Mouse (Mus musculus) stomach, embryonic 16.5 days (tissue): ENCODE measurements around the gene Tsku. TPM values are rescaled to one million over a fixed set of nuclear protein-coding genes. Genes with fewer than 3 reads are reported as not detected.

Experiments used
- ATAC-seq: fragments of 200-750 bp; cut with Nextera tagmentation; 2 replicates; pipeline ENCODE4 v1.8.0; 2017; ENCODE audit warnings: moderate number of reproducible peaks, moderate TSS enrichment; ENCODE audit not compliant: insufficient read depth, low FRiP score
- H3K27ac ChIP-seq: fragments of 300-500 bp; sonication (generic); 2 replicates; pipeline ENCODE4 v1.5.1; 2014; ENCODE audit warnings: low read length
- H3K27me3 ChIP-seq: fragments of 300-500 bp; sonication (generic); 2 replicates; pipeline ENCODE4 v1.6.1; 2014; ENCODE audit warnings: low read length, control low read depth, mixed read lengths; ENCODE audit not compliant: control insufficient read depth, insufficient read depth
- H3K36me3 ChIP-seq: fragments of 300-500 bp; sonication (generic); 2 replicates; pipeline ENCODE4 v1.6.1; 2014; ENCODE audit warnings: low read length; ENCODE audit not compliant: control insufficient read depth, insufficient read depth
- H3K4me1 ChIP-seq: fragments of 300-500 bp; sonication (generic); 2 replicates; pipeline ENCODE4 v1.6.1; 2014; ENCODE audit warnings: low read length, control low read depth, mixed read lengths; ENCODE audit not compliant: control insufficient read depth, insufficient read depth
- H3K4me2 ChIP-seq: fragments of 300-500 bp; sonication (generic); 2 replicates; pipeline ENCODE4 v1.6.1; 2014; ENCODE audit warnings: low read depth, low read length, mixed read lengths
- H3K4me3 ChIP-seq: fragments of 300-500 bp; sonication (generic); replicated peaks from 2 replicates; pipeline ENCODE4 v1.5.1; 2014; ENCODE audit warnings: mild to moderate bottlenecking, low read length
- H3K9ac ChIP-seq: fragments of 300-500 bp; sonication (generic); 2 replicates; pipeline ENCODE4 v1.6.1; 2014; ENCODE audit warnings: low read length
- H3K9me3 ChIP-seq: fragments of 300-500 bp; sonication (generic); replicated peaks from 2 replicates; pipeline ENCODE4 v1.6.1; 2016; ENCODE audit warnings: low read length, control low read depth; ENCODE audit not compliant: control insufficient read depth
- WGBS: fragments of 180-500 bp; shearing (Covaris S2); extraction: QIAGEN DNeasy Blood & Tissue Kit; methylation state at CpG from one replicate; pipeline ENCODE4 v1.1.7; 2014; 5-methylcytosine and 5-hydroxymethylcytosine counted together
- polyA plus RNA-seq: library from polyadenylated mRNA; unstranded; fragments of >200 nt; fragmentation: Nextera tagmentation; extraction: Ambion mirVana; gene quantifications from 2 replicates; pipeline ENCODE4 v1.2.1, GENCODE M21; 2015

Gene Tsku
- 9.9 and 11.5 TPM in 2 replicates for polyA plus RNA-seq

GRCm38 (mm10) chr7:98361063-98361652 lies at the start of gene Tsku:
Tsku (minus strand) TSS chr7:98361328.
- WGBS = under 1% methylated on average over 50 of the region's 52 CpGs
- Histone ChIP-seq H3K36me3 (no peaks in the 10 kb centered on the region), H3K4me2 (peak within 1 kb of the TSS; percentile 76), H3K9ac (peak within 1 kb of the TSS; percentile 83), H3K9me3 (no peaks in the 10 kb centered on the region), H3K27me3 (no peaks in the 10 kb centered on the region), H3K4me1 (peaks cover 30% of the 10 kb centered on the region), H3K27ac (peak within 1 kb of the TSS; percentile 93), H3K4me3 (peak within 1 kb of the TSS; percentile 51)
- peak; percentile 92 for ATAC-seq

GRCm38 (mm10) chr7:98407615-98408014 lies 46.5 kb upstream of the Tsku start:
- H3K9ac ChIP-seq = no peak overlapping the region
- H3K27me3 ChIP-seq = no peaks in the 10 kb centered on the region
- no peak for ATAC-seq
- no peaks in the 10 kb centered on the region for H3K9me3 ChIP-seq
- 84% methylated on average over 5 of the region's 5 CpGs for WGBS
- no peaks in the 10 kb centered on the region for H3K36me3 ChIP-seq
- H3K4me1 ChIP-seq = no peaks in the 10 kb centered on the region
- H3K27ac ChIP-seq = no peak overlapping the region
- no peak overlapping the region for H3K4me3 ChIP-seq
- H3K4me2 ChIP-seq = no peak overlapping the region

- H3K36me3 ChIP-seq = no peaks in the 10 kb centered on the region
- no peak for ATAC-seq
- H3K27ac ChIP-seq = no peak overlapping the region
- H3K4me2 ChIP-seq = no peak overlapping the region
- H3K9ac ChIP-seq = no peak overlapping the region
- H3K27me3 ChIP-seq = no peaks in the 10 kb centered on the region
- H3K4me1 ChIP-seq = no peaks in the 10 kb centered on the region
- H3K4me3 ChIP-seq = no peak overlapping the region
- WGBS = 76% methylated on average over 4 of the region's 4 CpGs
- H3K9me3 ChIP-seq = no peaks in the 10 kb centered on the region
Observed at GRCm38 (mm10) chr7:98403996-98404395, 42.9 kb upstream of the Tsku start.

DNA sequence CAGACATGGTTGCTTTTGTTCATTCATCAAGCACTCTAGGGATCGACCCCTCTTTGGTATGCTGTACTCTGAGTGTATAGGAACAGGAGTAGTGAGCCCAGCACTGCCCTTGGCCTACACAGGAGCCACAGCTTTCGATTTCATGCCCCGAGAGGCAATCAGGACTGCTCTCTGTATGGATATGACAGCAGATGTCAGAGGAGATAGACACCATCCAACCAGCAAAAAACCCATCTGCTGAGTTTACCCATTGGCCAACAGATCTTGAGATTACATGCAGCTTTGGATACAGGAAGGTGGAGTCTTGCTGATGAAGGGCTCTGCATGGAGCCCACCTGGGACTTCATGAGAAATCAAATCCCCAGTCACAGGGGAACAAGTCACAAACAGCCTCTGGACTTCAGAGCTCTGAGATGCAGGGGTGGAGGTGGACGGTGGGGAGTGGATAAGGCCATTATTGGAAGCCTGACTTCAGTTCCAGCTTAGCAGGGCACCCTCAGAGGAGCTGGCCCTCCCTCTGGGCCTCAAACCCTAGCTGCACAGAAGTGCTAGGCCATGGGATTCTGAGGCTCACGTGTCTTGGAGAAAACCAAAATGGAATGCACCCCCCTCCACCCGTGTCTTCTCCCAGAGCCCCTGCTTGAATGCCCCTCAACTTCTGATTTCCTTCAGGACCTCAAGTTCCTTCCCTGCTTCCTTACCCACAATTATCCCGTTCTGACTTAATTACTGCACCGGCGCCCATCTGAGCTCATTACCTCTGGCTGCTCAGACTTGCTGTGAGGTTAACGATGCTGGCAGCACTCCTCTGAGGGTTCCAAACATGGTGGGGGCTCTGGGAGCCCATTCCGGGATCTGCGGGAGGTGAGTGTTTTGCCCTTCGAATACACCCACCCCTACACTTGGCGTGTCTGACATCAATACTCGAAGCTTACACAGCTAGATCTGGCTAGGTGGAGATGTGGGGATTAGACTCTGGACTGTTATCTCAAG lies 41.8 kb upstream of the Tsku start:
- Histone ChIP-seq H3K36me3 (no peaks in the 10 kb centered on the region), H3K9me3 (no peaks in the 10 kb centered on the region), H3K27ac (no peak overlapping the region), H3K4me1 (no peaks in the 10 kb centered on the region), H3K27me3 (no peaks in the 10 kb centered on the region), H3K4me2 (no peak overlapping the region), H3K4me3 (no peak overlapping the region), H3K9ac (no peak overlapping the region)
- ATAC-seq = no peak
- WGBS = 73% methylated on average over 15 of the region's 15 CpGs

DNA sequence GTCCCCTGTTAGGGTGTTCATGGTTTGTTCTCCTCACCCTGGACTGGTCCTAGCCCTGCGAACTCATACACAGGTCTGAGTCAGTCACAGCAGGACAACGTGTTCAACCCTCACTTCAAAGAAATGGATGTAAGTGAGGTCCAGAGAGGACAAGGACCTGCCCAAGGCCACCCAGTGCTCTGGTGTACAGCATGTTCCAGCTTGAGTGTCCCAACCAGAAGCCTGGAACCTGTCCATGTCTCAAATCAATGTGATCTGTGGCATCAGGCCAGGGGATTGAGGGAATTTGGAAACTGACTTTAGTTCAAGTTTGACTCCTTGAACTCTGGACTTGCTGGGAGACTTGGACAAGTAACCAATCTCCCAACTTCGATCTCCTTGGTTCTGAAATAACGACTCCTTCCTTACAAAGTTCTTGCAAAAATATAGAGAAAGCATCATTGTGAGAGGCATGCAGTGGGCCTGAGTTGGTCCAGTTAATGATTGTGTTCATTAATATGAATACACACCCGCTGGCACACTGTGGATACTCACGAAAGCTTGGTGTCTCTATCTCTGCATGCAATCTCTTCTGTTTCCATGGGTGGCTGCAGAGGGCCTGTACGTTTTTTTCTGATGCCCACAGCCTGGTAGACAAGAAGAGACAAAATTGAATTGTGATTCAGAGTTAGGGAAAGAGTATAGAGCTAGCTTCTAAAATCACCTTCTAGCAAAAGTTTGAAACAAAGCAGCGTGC lies 31.5 kb upstream of the Tsku start:
- Histone ChIP-seq H3K36me3 (no peaks in the 10 kb centered on the region), H3K9me3 (no peaks in the 10 kb centered on the region), H3K27ac (no peak overlapping the region), H3K4me1 (peaks cover 8% of the 10 kb centered on the region), H3K4me3 (no peak overlapping the region), H3K27me3 (no peaks in the 10 kb centered on the region), H3K9ac (no peak overlapping the region), H3K4me2 (no peak overlapping the region)
- no peak for ATAC-seq
- WGBS = 83% methylated on average over 8 of the region's 8 CpGs

DNA sequence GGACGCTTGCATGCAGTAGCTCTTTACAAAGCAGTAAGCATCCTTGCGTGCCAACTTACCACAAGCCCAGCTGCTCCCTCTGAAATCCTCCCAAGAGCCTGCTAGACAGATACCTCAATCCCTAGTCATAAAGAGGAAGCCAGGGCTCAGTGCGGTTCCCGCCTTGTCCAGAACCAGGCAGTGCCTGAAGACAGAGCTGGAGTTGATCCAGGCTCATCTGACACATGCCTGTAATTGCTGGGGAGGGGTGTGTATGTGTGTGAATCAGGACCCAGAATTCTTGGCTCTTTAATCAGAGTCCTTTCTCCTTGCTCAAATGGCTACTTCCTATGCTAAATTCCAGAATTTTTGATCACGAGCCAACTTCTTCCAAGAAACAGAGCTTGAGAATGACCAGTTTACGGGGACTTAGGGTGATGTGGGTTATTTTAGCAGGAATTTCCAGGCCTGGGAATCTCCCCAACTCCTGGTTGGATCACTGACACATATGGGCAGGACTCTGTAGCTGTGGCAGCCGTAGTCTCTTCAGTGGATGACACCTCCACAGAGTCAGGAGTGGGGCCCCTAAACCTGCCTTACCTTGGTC lies 30.3 kb upstream of the Tsku start:
- H3K4me1 ChIP-seq = peaks cover 8% of the 10 kb centered on the region
- H3K9ac ChIP-seq = no peak overlapping the region
- 0 out of 2 replicates have a peak, but pooled peaks have one; percentile 38 for ATAC-seq
- H3K9me3 ChIP-seq = no peaks in the 10 kb centered on the region
- H3K36me3 ChIP-seq = no peaks in the 10 kb centered on the region
- WGBS = 48% methylated on average over 7 of the region's 7 CpGs
- H3K4me2 ChIP-seq = no peak overlapping the region
- H3K27me3 ChIP-seq = no peaks in the 10 kb centered on the region
- H3K27ac ChIP-seq = peak overlapping the region; percentile 38; the same call in 1 of the 2 replicates
- no peak overlapping the region for H3K4me3 ChIP-seq

- ATAC-seq = no peak
- Histone ChIP-seq H3K4me1 (peaks cover 8% of the 10 kb centered on the region), H3K36me3 (no peaks in the 10 kb centered on the region), H3K9ac (no peak overlapping the region), H3K9me3 (no peaks in the 10 kb centered on the region), H3K27ac (no peak overlapping the region), H3K4me2 (no peak overlapping the region), H3K27me3 (no peaks in the 10 kb centered on the region), H3K4me3 (no peak overlapping the region)
- 71% methylated on average over 2 of the region's 2 CpGs for WGBS
Observed at GRCm38 (mm10) chr7:98390486-98390885, 29.4 kb upstream of the Tsku start.

- WGBS = 87% methylated on average over 9 of the region's 9 CpGs
Observed at GRCm38 (mm10) chr7:98389656-98390055, 28.5 kb upstream of the Tsku start.

More at GRCm38 (mm10) chr7:98389656-98390055, 28.5 kb upstream of the Tsku start:
- no peaks in the 10 kb centered on the region for H3K27me3 ChIP-seq
- H3K4me2 ChIP-seq = no peak overlapping the region
- ATAC-seq = no peak
- H3K27ac ChIP-seq = no peak overlapping the region
- H3K4me3 ChIP-seq = no peak overlapping the region
- H3K9me3 ChIP-seq = no peaks in the 10 kb centered on the region
- peaks cover 8% of the 10 kb centered on the region for H3K4me1 ChIP-seq
- H3K9ac ChIP-seq = no peak overlapping the region
- no peaks in the 10 kb centered on the region for H3K36me3 ChIP-seq
